Mouse (Mus musculus) thymus, adult 2 months (tissue): ENCODE results near the gene Rbm20.
A peak's percentile ranks its signal among the peaks of the same experiment; 100 is the strongest.

Source experiments
- CTCF ChIP-seq: fragments of 200-500 bp; IDR thresholded peaks from 2 replicates; pipeline ENCODE4 v1.5.1; 2012; ENCODE audit warnings: mild to moderate bottlenecking, control low read depth, low read length, moderate library complexity, borderline replicate concordance; ENCODE audit not compliant: control insufficient read depth, poor library complexity, insufficient read depth; ENCODE audit errors: extremely low read depth
- POLR2A ChIP-seq: fragments of 200-500 bp; IDR thresholded peaks from 2 replicates; pipeline ENCODE4 v1.6.1; 2012; ENCODE audit warnings: mild to moderate bottlenecking, low read length, control low read depth, moderate library complexity; ENCODE audit not compliant: control insufficient read depth, poor library complexity, insufficient read depth; ENCODE audit errors: extremely low read depth

- no peak for TF ChIP-seq POLR2A
- TF ChIP-seq CTCF: peak; percentile 36; the same call in 1 of the 2 replicates
These were observed 28.3 kb upstream of the Rbm20 start for GRCm38 (mm10) chr19:53648802-53649236.
